Mouse (Mus musculus) heart, postnatal 25 days (tissue): ENCODE measurements around the gene Vps41. TPM values are rescaled to one million over a fixed set of nuclear protein-coding genes. Genes with fewer than 3 reads are reported as not detected.

Experiments
- DNase-seq: peaks from one replicate; pipeline ENCODE4 v3.0.0; 2022; ENCODE audit warnings: low spot score
- intact Hi-C: fragments of 180-260 bp; cut with DNase I; formaldehyde crosslinking; loops from one replicate; pipeline ENCODE4 v1.15.1; 2025
- total RNA-seq, 2 experiments: library from RNA; stranded (reverse); gene quantifications; 2 replicates each; pipeline ENCODE4 v1.2.3; 2021

Gene Vps41
- total RNA-seq, 2 experiments from 2014 or later = 29.7 to 32.5 TPM

- DNase-seq = no peak
- intact Hi-C loops = no loop called here
Measured at GRCm38 (mm10) chr13:18856026-18856802, 139.1 kb downstream of the Vps41 start.

GRCm38 (mm10) chr13:18858183-18858582, 141.1 kb downstream of the Vps41 start:
- no peak for DNase-seq
- intact Hi-C loops = no loop called here

GRCm38 (mm10) chr13:18859389-18859788, 142.3 kb downstream of the Vps41 start:
- no peak for DNase-seq
- intact Hi-C loops = no loop called here

- intact Hi-C loops = loop anchor here (1.0 kb wide), 1 partner anchor 238 kb away; no protein-coding TSS in a partner anchor
- no peak for DNase-seq
Measured at GRCm38 (mm10) chr13:18868030-18868490, 151.0 kb downstream of the Vps41 start.

DNA sequence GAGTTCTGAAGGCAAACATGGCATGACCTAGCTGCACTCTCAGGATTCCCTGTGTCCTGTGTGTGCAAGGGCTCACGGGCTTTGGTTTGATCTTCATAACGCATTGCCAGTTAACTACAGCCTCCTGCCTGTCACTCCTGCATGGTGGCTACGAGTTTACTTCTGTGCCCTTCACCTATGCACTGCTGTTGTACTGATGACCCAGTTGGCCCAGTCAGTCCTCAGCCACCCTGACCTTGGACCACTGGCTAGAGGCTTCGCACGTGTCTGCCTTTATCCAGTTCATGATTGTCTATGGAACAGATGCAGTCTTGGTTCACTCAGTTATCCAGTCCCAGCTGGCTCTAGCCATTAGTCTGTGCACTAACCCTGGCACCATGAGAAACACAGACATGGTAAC, 151.7 kb downstream of the Vps41 start:
- DNase-seq = no peak
- intact Hi-C loops = loop anchor here (1.0 kb wide), 1 partner anchor 237 kb away; no protein-coding TSS in a partner anchor

- intact Hi-C loops = no loop called here
- no peak for DNase-seq
Measured at GRCm38 (mm10) chr13:18875321-18875720, 158.2 kb downstream of the Vps41 start.

- intact Hi-C loops = no loop called here
- no peak for DNase-seq
Measured at GRCm38 (mm10) chr13:18892910-18893309, 175.8 kb downstream of the Vps41 start.

DNA sequence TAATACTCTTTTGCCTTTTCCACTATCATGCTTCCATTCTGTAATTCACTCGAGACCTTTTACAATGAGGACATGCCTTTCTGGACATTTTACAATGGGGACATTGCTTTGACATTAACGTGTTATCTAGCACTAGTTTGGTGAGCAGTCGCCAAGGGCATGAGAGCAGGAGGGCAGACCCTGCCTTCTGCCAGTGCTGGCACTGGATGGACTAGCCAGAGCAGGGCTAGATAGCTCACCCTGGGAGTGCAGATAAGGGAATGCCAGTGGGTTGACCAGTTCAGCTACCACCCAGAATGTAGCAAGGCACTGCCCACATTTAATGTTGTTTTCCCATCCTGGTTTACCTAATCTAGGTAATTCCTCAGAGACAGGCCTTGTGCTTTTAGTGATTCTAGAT, 179.7 kb downstream of the Vps41 start:
- intact Hi-C loops = no loop called here
- no peak for DNase-seq

- intact Hi-C loops = no loop called here
- no peak for DNase-seq
Measured at GRCm38 (mm10) chr13:18903623-18904022, 186.5 kb downstream of the Vps41 start.

DNA sequence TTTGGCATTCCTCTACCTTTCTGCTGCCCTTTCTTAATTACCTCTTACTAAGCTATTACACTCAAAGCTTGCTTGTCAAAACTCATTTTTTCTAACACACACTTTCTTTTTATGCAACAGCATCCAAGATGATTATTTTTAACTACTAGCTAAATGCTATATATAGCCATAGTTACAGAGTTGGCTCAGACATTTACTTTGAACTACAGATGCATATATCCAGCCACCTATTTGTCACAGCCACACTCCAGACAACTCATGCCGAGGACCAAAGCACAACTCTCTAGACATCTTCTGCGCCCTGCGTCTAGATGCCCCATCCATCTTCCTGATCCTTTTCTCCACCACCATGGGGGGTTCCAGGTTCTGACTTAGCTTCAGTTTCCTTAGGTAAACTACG, 197.7 kb downstream of the Vps41 start:
- DNase-seq = no peak
- intact Hi-C loops = no loop called here

Other genes starting within 250 kb of the Vps41 start
- 1 to 10 TPM; 1.1 to 1.3 TPM for gene Amph, start 230.9 kb downstream of the Vps41 start, total RNA-seq